Mouse (Mus musculus) induced T-regulatory cell, adult 2 months (primary cell): ENCODE data around the gene Olfr986.
"Not testable (repeated sequence)": the region's sequence is repeated elsewhere in the genome, so short reads cannot be mapped to it uniquely, and the experiment has no call there.

ENCODE experiments used
- DNase-seq: peaks from one replicate; pipeline ENCODE4 v3.0.0-alpha.2; 2012; ENCODE audit warnings: low read depth

Olfr986 gene

GRCm38 (mm10) chr9:40180620-40181019 is at the start of gene Olfr986:
Gene Olfr986 (plus strand): TSS chr9:40180920.
- no peak for DNase-seq

GRCm38 (mm10) chr9:40136987-40137688 is 43.6 kb upstream of the Olfr986 start:
- DNase-seq = no peak

DNA sequence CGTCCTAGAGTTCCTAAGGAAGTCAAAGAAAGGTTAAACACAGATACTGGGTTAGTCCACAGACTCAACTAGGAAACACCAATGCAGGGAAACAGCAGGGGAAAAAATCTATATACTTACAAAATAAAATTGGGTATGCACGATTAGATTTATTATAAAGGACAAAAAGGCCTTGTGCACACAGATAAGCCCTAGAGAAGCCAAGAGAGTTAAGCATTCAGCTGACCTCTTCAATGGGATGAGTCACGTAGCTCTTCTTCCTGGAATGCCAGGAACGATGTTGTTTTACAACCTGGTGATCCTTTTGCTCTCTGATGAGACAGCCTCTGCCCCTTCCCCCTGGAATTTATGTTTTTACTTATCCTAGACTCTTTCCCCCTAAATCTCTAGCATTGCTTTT is 41.2 kb upstream of the Olfr986 start:
- DNase-seq = no peak

- no peak for DNase-seq
These were observed 39.2 kb upstream of the Olfr986 start for GRCm38 (mm10) chr9:40141544-40141943.

DNA sequence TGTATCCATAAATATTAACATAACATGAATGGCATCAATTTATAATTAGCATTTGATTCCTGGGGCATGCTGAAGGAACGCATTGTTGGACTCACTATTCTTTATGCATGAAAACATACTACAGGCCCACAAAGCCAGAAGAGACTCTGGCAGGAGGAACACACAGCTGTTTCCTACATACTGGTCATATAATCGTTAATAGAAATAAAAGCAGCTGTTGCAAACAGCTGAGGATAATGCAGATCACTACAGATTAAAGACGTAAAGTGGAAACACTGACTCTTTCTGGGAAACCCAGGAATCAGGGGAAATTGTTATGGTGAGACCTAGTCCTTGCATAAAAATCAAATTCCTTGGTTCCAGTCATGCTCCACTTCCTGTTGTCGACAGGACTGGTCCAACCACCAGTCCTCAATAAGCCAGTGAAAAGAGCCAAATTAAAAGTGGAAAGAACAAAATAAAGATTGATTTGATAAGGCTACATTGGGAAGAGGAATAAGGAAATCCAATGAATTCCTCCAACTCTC is 25.5 kb upstream of the Olfr986 start:
- DNase-seq = no peak

DNA sequence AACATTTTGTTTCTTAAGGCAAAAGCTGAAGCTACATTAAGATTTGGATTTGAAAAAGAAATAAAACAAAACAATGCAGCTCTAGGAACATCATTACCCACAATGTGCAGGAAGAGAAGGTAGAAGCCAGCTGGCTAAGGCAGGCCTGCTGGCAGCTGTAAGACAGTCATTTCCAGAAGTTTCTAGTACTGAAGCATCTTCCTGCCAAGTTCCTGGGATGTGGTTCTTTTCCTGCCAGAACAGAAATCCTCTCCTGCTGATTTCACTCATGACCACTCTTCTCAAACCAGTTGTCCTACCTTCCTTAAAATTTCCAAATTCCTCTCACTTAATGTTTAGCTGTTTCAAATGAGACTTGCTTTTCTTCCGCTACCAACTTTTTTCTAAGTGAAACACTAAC is 14.3 kb upstream of the Olfr986 start:
- no peak for DNase-seq

DNA sequence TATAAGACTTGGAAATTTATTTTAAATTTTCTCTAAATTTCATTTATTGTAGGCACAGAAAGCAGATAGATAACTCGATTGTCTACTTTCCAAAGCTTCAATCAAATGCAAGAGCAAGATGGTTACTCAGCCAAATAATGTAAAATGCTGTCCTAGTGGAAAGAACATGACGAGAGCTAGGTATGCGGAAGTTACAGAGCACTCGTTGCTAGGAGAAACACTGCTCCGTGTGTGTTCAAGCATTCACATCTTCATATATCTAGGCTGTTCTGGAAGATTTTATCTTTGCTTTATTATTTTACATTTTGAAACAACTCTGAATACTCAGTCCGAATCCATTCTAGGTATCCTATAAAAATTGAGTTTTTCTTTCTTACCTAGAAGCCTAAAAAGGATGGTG is 3.7 kb upstream of the Olfr986 start:
- no peak for DNase-seq

DNA sequence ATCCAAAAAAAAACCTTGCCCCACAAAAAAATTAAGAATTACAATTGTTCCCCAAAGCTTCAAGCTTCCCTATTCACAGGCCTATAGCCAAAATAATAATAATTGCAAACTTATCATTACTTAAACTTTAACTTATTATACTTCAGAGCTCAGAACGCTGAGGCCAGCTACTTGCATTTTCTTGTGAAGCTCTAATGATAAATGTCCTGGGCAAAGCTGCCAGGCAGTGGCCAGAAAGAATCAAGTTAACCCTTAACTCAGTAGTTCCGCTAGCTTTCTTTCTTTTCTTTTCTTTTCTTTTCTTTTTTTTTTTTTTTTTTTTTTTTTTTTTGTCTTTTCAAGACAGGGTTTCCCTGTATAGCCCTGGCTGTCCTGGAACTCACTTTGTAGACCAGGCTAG is 4.4 kb downstream of the Olfr986 start:
- DNase-seq = not testable (repeated sequence)

GRCm38 (mm10) chr9:40191086-40191876 is 10.6 kb downstream of the Olfr986 start:
- no peak for DNase-seq

GRCm38 (mm10) chr9:40192098-40193038 is 11.6 kb downstream of the Olfr986 start, which contains the start of gene Zfp202:
Gene Zfp202 (plus strand): TSS chr9:40192316.
- peak; percentile 69 for DNase-seq

DNA sequence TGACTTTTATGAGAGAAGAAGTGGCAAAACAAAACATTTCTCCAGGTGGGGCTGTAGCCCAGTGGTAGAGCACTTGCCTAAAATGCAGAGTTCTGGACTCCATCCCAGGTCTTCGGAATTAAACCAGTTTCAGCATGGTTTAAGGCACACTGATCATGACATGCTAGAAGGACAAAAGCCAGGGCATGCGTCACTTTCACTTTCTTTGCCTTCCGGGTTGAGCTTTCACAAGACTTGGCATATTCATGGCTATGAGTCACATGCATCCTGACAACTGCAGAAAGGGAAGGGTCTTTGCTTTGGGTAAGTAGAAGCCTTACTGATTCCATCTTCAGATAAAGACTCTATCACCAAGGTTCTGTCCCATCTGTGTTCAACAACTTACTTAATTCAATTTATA is 15.3 kb downstream of the Olfr986 start:
- peak; percentile 6 for DNase-seq

- DNase-seq = peak; percentile 4
These were observed 25.8 kb downstream of the Olfr986 start for GRCm38 (mm10) chr9:40206546-40206950.

DNA sequence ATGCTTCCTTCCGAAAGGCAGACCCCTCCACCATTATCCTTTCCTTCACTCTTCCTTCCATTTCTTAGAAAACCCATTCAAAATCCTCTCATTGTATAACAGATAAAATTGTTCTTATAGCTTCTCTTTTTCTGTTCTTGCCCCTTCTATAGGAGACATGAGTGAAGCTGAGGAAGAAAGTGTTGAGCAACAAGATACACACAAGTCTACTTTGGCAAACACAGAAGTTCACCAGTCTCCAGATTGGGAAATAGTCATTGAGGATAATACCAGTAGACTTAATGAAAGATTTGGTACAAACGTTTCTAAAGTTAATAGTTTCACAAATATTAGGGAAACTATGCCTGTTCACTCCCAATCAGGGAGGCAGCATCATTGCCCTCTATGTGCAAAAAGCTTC is 30.0 kb downstream of the Olfr986 start:
- no peak for DNase-seq

DNA sequence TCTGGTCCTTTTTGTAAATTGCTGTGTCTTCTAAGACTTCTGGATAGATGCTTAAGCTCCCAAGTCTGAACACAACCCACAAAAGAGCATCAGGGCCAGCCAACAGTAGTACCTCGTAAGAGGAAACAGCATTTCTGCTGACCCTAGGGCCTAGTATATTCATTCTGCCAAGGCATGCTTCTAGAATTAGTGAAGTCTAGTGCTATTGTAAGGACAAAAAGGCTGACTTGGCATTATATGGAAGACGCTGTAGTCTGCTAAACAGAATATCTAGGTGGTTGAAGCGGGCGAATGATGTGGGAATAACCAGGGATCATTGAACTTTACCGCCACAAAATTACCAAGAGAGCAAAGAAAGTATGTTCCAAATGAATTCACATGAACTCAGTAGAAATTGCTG is 33.3 kb downstream of the Olfr986 start:
- DNase-seq = no peak

DNA sequence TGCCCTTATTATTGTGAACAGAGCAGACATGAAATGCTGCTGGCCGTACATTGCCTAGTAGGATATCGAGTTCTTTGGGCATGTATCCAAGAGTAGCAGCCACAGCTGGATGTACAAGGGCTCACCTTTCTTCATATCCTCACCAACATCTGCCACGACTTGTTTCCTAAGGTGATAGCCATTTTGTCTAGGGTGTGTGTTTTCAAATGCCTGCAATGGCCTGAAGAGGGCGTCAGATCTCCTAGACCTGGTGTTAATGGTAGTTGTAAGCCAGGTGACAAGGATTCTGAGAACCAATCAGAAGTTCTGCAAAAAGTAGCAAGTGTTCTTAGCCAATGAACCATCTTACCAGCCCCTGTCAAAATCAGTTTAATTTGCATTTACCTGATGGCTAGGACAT is 35.9 kb downstream of the Olfr986 start:
- DNase-seq = no peak

- no peak for DNase-seq
These were observed 43.6 kb downstream of the Olfr986 start for GRCm38 (mm10) chr9:40224289-40224688.

DNA sequence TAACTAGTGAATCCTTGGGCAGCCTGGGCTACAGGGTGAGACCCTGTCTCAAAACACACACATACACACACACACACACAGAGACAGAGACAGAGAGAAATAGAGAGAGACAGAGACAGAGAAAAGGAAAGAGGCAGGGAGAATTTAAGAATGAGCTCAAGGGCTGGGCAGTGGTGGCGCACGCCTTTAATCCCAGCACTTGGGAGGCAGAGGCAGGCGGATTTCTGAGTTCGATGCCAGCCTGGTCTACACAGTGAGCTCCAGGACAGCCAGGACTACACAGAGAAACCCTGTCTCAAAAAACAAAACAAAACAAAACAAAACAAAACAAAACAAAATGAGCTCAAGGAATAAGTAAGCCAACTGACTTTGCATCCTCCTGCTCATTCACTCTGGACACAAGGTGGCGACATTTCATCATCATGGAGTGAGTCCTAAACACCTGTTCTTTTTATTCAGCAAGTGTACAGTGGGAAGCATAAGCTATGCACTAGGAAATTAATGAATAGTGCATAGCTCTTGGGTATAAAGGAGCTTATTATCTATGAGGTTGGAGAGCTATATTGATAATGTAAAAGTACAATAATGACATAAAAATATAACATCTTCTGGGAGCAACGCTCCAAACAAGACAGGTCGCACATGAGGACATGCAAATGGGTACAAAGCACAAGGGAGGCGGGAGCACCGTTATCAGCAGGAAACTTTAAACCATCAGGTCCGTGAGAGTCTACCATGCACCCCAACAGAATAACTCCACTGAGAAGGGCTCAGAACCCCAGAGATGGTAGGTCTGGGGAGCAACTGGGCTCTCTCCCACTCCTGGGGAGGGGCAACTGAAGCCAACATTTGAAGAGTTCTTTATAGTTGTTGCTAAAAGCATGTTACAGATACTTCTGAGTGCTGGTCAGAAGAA is 47.4 kb downstream of the Olfr986 start:
- DNase-seq = peak; percentile 76

DNA sequence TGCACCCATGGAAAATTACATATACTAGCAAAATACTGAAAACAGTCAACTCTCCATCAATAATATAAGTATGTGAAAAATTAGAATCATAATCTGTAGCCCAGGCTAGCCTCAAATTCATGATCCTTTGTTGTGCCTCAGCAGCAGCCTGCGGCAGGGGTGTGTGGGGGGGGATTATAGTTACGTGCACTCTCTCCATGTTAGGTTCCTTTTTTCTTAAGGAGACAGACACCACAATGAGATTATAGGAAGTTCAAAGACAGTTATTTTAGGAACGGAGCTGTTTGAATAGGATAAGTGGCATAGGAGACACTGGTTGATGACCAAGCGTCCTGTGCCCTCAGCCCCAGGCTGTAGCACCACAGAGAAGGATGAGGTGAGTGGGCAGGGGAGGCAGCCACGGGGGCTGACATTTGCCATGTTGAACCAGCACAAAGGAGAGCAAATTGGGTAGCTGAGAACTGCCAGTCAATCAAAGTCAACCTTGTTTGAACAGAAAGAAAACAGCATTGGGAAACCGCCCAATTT is 48.1 kb downstream of the Olfr986 start:
- DNase-seq = no peak

DNA sequence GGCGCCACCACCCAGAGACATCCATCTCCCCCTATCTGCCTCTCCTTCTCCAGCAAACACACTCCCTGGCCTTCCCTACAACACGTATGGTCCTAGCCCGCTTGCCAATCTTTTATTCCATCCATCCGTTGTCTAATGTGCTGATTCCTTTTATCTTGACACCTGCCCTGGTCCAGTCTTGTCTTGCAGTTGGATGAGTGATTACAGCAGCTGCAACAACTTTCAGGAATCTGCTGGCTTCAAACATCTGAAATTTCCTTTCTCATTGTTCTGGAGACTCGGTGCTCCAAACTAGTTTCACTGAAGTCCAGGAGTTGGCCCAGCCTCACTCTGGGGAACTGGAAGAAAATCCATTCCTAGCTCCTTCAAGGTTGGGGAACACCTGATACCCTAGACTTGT is 48.8 kb downstream of the Olfr986 start:
- DNase-seq = no peak

DNA sequence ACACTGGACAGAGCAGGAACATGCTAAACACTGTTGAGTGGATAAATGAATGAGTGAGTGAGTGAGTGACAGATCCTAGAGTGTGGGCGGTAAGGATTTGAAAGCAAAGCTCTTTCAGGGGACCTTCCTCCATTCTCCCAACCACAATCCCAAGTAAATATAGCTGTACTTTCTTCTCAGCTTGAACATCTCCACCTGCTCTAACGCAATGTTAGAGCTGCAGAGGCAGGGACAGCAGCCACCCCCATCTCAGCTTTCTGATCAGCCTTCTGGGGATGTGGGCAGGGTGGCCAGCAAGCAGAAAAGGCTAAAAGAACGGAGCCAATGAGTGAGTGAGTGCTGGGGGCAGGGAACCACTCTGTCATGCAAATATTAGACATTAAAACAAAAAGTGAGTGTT is 50.3 kb downstream of the Olfr986 start:
- no peak for DNase-seq
